Mouse (Mus musculus) hindbrain, embryonic 13.5 days (tissue): Measurements from ENCODE around the gene Tmem160. TPM values are rescaled to one million over a fixed set of nuclear protein-coding genes. Genes with fewer than 3 reads are reported as not detected.

Source experiments
- ATAC-seq: fragments of 200-750 bp; cut with Nextera tagmentation; 2 replicates; pipeline ENCODE4 v1.8.0; 2017; ENCODE audit warnings: moderate TSS enrichment; ENCODE audit not compliant: low FRiP score
- H3K27ac ChIP-seq: fragments of 300-500 bp; sonication (generic); 2 replicates; pipeline ENCODE4 v1.5.1; 2015; ENCODE audit warnings: inconsistent platforms, mild to moderate bottlenecking, moderate library complexity
- H3K27me3 ChIP-seq: fragments of 300-500 bp; sonication (generic); 2 replicates; pipeline ENCODE4 v1.6.1; 2015; ENCODE audit warnings: mild to moderate bottlenecking, inconsistent platforms
- H3K36me3 ChIP-seq: fragments of 300-500 bp; sonication (generic); 2 replicates; pipeline ENCODE4 v1.6.1; 2015; ENCODE audit warnings: mild to moderate bottlenecking, inconsistent platforms
- H3K4me1 ChIP-seq: fragments of 300-500 bp; sonication (generic); replicated peaks from 2 replicates; pipeline ENCODE4 v1.6.1; 2015; ENCODE audit warnings: inconsistent platforms
- H3K4me2 ChIP-seq: fragments of 300-500 bp; sonication (generic); 2 replicates; pipeline ENCODE4 v1.6.1; 2015; ENCODE audit warnings: inconsistent platforms, mild to moderate bottlenecking, moderate library complexity
- H3K4me3 ChIP-seq: fragments of 300-500 bp; sonication (generic); 2 replicates; pipeline ENCODE4 v1.5.1; 2015; ENCODE audit warnings: mild to moderate bottlenecking, inconsistent platforms
- H3K9ac ChIP-seq: fragments of 300-500 bp; sonication (generic); 2 replicates; pipeline ENCODE4 v1.6.1; 2015; ENCODE audit warnings: mild to moderate bottlenecking, inconsistent platforms
- H3K9me3 ChIP-seq: fragments of 300-500 bp; sonication (generic); 2 replicates; pipeline ENCODE4 v1.6.1; 2016; ENCODE audit warnings: inconsistent platforms
- WGBS: fragments of 180-500 bp; shearing (Covaris S2); methylation state at CpG from one replicate; pipeline ENCODE4 v1.1.7; 2015; 5-methylcytosine and 5-hydroxymethylcytosine counted together
- polyA plus RNA-seq: library from polyadenylated mRNA; unstranded; fragments of >200 nt; fragmentation: Nextera tagmentation; extraction: Ambion mirVana; gene quantifications from 2 replicates; pipeline ENCODE4 v1.2.1, GENCODE M21; 2015

Tmem160 gene
- polyA plus RNA-seq, 1 experiment from 2014 or later = 55.9 TPM

GRCm38 (mm10) chr7:16455016-16455415 is 2.4 kb downstream of the Tmem160 start:
- ATAC-seq = no peak
- no peak overlapping the region for H3K4me2 ChIP-seq
- H3K4me1 ChIP-seq = peaks cover 11% of the 10 kb centered on the region
- no peak overlapping the region for H3K9ac ChIP-seq
- no peak overlapping the region for H3K4me3 ChIP-seq
- H3K27me3 ChIP-seq = no peaks in the 10 kb centered on the region
- H3K27ac ChIP-seq = no peak overlapping the region
- H3K36me3 ChIP-seq = peaks cover 34% of the 10 kb centered on the region
- 94% methylated on average over 14 of the region's 14 CpGs for WGBS
- H3K9me3 ChIP-seq = no peaks in the 10 kb centered on the region

- Histone ChIP-seq H3K27ac (no peak overlapping the region), H3K4me3 (no peak overlapping the region), H3K4me1 (peaks cover 11% of the 10 kb centered on the region), H3K4me2 (no peak overlapping the region), H3K27me3 (peaks cover 8% of the 10 kb centered on the region; the same call in 1 of the 2 replicates), H3K9ac (no peak overlapping the region), H3K36me3 (peaks cover 34% of the 10 kb centered on the region), H3K9me3 (no peaks in the 10 kb centered on the region)
- WGBS = 83% methylated on average over 5 of the region's 5 CpGs
- ATAC-seq = no peak
Observed at GRCm38 (mm10) chr7:16456289-16456688, 3.7 kb downstream of the Tmem160 start.

GRCm38 (mm10) chr7:16460566-16460965 is 8.0 kb downstream of the Tmem160 start:
- no peak for ATAC-seq
- peak overlapping the region; percentile 44; the same call in 1 of the 2 replicates for H3K9ac ChIP-seq
- H3K27ac ChIP-seq = no peak overlapping the region
- 70% methylated on average over 13 of the region's 13 CpGs for WGBS
- no peak overlapping the region for H3K4me2 ChIP-seq
- H3K9me3 ChIP-seq = no peaks in the 10 kb centered on the region
- peaks cover 26% of the 10 kb centered on the region for H3K36me3 ChIP-seq
- H3K4me1 ChIP-seq = no peaks in the 10 kb centered on the region
- peaks cover 30% of the 10 kb centered on the region for H3K27me3 ChIP-seq
- no peak overlapping the region for H3K4me3 ChIP-seq

GRCm38 (mm10) chr7:16461151-16461550 is 8.6 kb downstream of the Tmem160 start:
- 65% methylated on average over 6 of the region's 6 CpGs for WGBS
- Histone ChIP-seq H3K27ac (no peak overlapping the region), H3K4me2 (no peak overlapping the region), H3K9me3 (no peaks in the 10 kb centered on the region), H3K4me1 (no peaks in the 10 kb centered on the region), H3K36me3 (peaks cover 21% of the 10 kb centered on the region; the same call in 1 of the 2 replicates), H3K9ac (peak overlapping the region; percentile 44; the same call in 1 of the 2 replicates), H3K4me3 (no peak overlapping the region), H3K27me3 (peaks cover 30% of the 10 kb centered on the region)
- ATAC-seq = no peak

- H3K9ac ChIP-seq = no peak overlapping the region
- H3K27ac ChIP-seq = no peak overlapping the region
- no peaks in the 10 kb centered on the region for H3K9me3 ChIP-seq
- H3K4me1 ChIP-seq = no peaks in the 10 kb centered on the region
- H3K27me3 ChIP-seq = peaks cover 30% of the 10 kb centered on the region
- no peak for ATAC-seq
- H3K4me2 ChIP-seq = no peak overlapping the region
- peaks cover 15% of the 10 kb centered on the region; the same call in 1 of the 2 replicates for H3K36me3 ChIP-seq
- no peak overlapping the region for H3K4me3 ChIP-seq
- WGBS = 79% methylated on average over 6 of the region's 6 CpGs
Observed at GRCm38 (mm10) chr7:16461705-16462104, 9.1 kb downstream of the Tmem160 start.

- Histone ChIP-seq H3K27me3 (peaks cover 33% of the 10 kb centered on the region), H3K4me3 (no peak overlapping the region), H3K9me3 (no peaks in the 10 kb centered on the region), H3K27ac (no peak overlapping the region), H3K36me3 (0 out of 2 replicates have a peak, but pooled peaks cover 7% of the 10 kb centered on the region), H3K4me2 (no peak overlapping the region), H3K9ac (no peak overlapping the region), H3K4me1 (peaks cover 6% of the 10 kb centered on the region)
- WGBS = 4% methylated on average over 14 of the region's 14 CpGs
- ATAC-seq = peak; percentile 12; the same call in 1 of the 2 replicates
Observed at GRCm38 (mm10) chr7:16463214-16463613, 10.6 kb downstream of the Tmem160 start.

GRCm38 (mm10) chr7:16465160-16465559 is 12.6 kb downstream of the Tmem160 start:
- H3K4me3 ChIP-seq = no peak overlapping the region
- H3K4me2 ChIP-seq = no peak overlapping the region
- peak; percentile 48; the same call in 1 of the 2 replicates for ATAC-seq
- H3K9ac ChIP-seq = no peak overlapping the region
- no peaks in the 10 kb centered on the region for H3K9me3 ChIP-seq
- WGBS = 21% methylated on average over 8 of the region's 8 CpGs
- H3K36me3 ChIP-seq = no peaks in the 10 kb centered on the region
- peaks cover 52% of the 10 kb centered on the region for H3K27me3 ChIP-seq
- peaks cover 7% of the 10 kb centered on the region for H3K4me1 ChIP-seq
- no peak overlapping the region for H3K27ac ChIP-seq

- Histone ChIP-seq H3K27me3 (peaks cover 55% of the 10 kb centered on the region), H3K9ac (no peak overlapping the region)
- no peak for ATAC-seq
Observed at GRCm38 (mm10) chr7:16465568-16465967, 13.0 kb downstream of the Tmem160 start.

GRCm38 (mm10) chr7:16466565-16466964 is 14.0 kb downstream of the Tmem160 start:
- H3K9ac ChIP-seq = no peak overlapping the region
- peaks cover 57% of the 10 kb centered on the region for H3K27me3 ChIP-seq
- H3K36me3 ChIP-seq = no peaks in the 10 kb centered on the region
- H3K9me3 ChIP-seq = no peaks in the 10 kb centered on the region
- H3K4me2 ChIP-seq = no peak overlapping the region
- ATAC-seq = no peak
- no peak overlapping the region for H3K4me3 ChIP-seq
- H3K4me1 ChIP-seq = peaks cover 7% of the 10 kb centered on the region
- H3K27ac ChIP-seq = no peak overlapping the region
- WGBS = 68% methylated on average over 4 of the region's 4 CpGs

More at GRCm38 (mm10) chr7:16465568-16465967, 13.0 kb downstream of the Tmem160 start:
- Histone ChIP-seq H3K4me3 (no peak overlapping the region), H3K27ac (no peak overlapping the region), H3K36me3 (no peaks in the 10 kb centered on the region), H3K4me1 (peaks cover 7% of the 10 kb centered on the region), H3K9me3 (no peaks in the 10 kb centered on the region), H3K4me2 (no peak overlapping the region)
- WGBS = 95% methylated on average over 5 of the region's 5 CpGs

GRCm38 (mm10) chr7:16468115-16468514 is 15.5 kb downstream of the Tmem160 start:
- Histone ChIP-seq H3K9ac (no peak overlapping the region), H3K4me2 (no peak overlapping the region), H3K27me3 (peaks cover 58% of the 10 kb centered on the region), H3K9me3 (no peaks in the 10 kb centered on the region), H3K4me3 (no peak overlapping the region), H3K36me3 (no peaks in the 10 kb centered on the region), H3K4me1 (peaks cover 12% of the 10 kb centered on the region), H3K27ac (no peak overlapping the region)
- 15% methylated on average over 5 of the region's 5 CpGs for WGBS
- no peak for ATAC-seq

- WGBS = 46% methylated on average over 9 of the region's 9 CpGs
- Histone ChIP-seq H3K27me3 (peaks cover 82% of the 10 kb centered on the region), H3K4me3 (no peak overlapping the region), H3K27ac (no peak overlapping the region), H3K9me3 (no peaks in the 10 kb centered on the region), H3K9ac (no peak overlapping the region), H3K4me1 (peaks cover 31% of the 10 kb centered on the region), H3K36me3 (no peaks in the 10 kb centered on the region), H3K4me2 (no peak overlapping the region)
- ATAC-seq = no peak
Observed at GRCm38 (mm10) chr7:16471549-16471948, 19.0 kb downstream of the Tmem160 start.

- H3K4me2 ChIP-seq = 0 out of 2 replicates have a peak overlapping the region, but pooled peaks have one; percentile 26
- no peak overlapping the region for H3K4me3 ChIP-seq
- H3K9me3 ChIP-seq = no peaks in the 10 kb centered on the region
- no peak overlapping the region for H3K9ac ChIP-seq
- no peaks in the 10 kb centered on the region for H3K36me3 ChIP-seq
- no peak overlapping the region for H3K27ac ChIP-seq
- WGBS = 7% methylated on average over 17 of the region's 17 CpGs
- 0 out of 2 replicates have a peak, but pooled peaks have one; percentile 26 for ATAC-seq
- peaks cover 88% of the 10 kb centered on the region for H3K27me3 ChIP-seq
- H3K4me1 ChIP-seq = peaks cover 34% of the 10 kb centered on the region
Observed at GRCm38 (mm10) chr7:16472116-16472709, 19.6 kb downstream of the Tmem160 start.

- Histone ChIP-seq H3K27me3 (peaks cover 90% of the 10 kb centered on the region), H3K9ac (no peak overlapping the region), H3K4me1 (peaks cover 27% of the 10 kb centered on the region), H3K4me2 (no peak overlapping the region), H3K27ac (no peak overlapping the region), H3K9me3 (no peaks in the 10 kb centered on the region), H3K4me3 (no peak overlapping the region), H3K36me3 (no peaks in the 10 kb centered on the region)
- WGBS = 58% methylated on average over 8 of the region's 8 CpGs
- ATAC-seq = no peak
Observed at GRCm38 (mm10) chr7:16473847-16474246, 21.3 kb downstream of the Tmem160 start.
